ENCODE assay signal across 9 mouse cellular contexts in genomic region chr12:102949395-102950208, GRCm38 (mm10). TPM values are rescaled to one million over a fixed set of nuclear protein-coding genes. Genes with fewer than 3 reads are reported as not detected.
DNase-seq lines count a peak whose midpoint lies in the region; ATAC-seq and TF ChIP-seq lines count a peak whose summit lies in the region.
"Had no signal": no experiment of that assay in that cellular context is flagged by ENCODE, and none has a peak within 500 bp of the region (broad histone marks: within the 10 kb centered on the region; RNA-seq: fewer than 3 reads in every experiment).

No protein-coding gene starts in this region.

- no peak for TF ChIP-seq CTCF in cortical plate, adult 2 months (IDR thresholded peaks at IDR 0.05; ENCODE audit: extremely low read depth, insufficient read depth, low read length)
- TF ChIP-seq CTCF in liver, adult 2 months (IDR thresholded peaks at IDR 0.05; ENCODE audit: low read depth, low read length): no peak

- peak; percentile 58 for DNase-seq in kidney, postnatal 25 days
- no peak for DNase-seq in liver, adult 2 months (ENCODE audit: extremely low read depth, low read depth, low spot score)
- DNase-seq in urinary bladder, postnatal 4 days (ENCODE audit: low spot score in 2 of 2): peak; percentile 39 to 69

- H3K36me3 ChIP-seq in megakaryocyte, embryonic 14.5 days (replicated peaks; ENCODE audit: low read length): no peaks in the 10 kb centered on the region
- H3K36me3 ChIP-seq in heart, embryonic 13.5 days: no peaks in the 10 kb centered on the region
- H3K36me3 ChIP-seq in liver, adult 2 months (ENCODE audit: control insufficient read depth, insufficient read depth, low read length): no peaks in the 10 kb centered on the region
- H3K36me3 ChIP-seq in neural tube, embryonic 12.5 days: no peaks in the 10 kb centered on the region

- peaks cover 4% of the 10 kb centered on the region; the same call in 1 of the 2 replicates for H3K9me3 ChIP-seq in megakaryocyte, embryonic 14.5 days
- H3K9me3 ChIP-seq in heart, embryonic 13.5 days: no peaks in the 10 kb centered on the region
- no peaks in the 10 kb centered on the region for H3K9me3 ChIP-seq in neural tube, embryonic 12.5 days

- H3K27ac ChIP-seq in cortical plate, adult 2 months (ENCODE audit: insufficient read depth, low read length): no peak overlapping the region
- no peak overlapping the region for H3K27ac ChIP-seq in heart, embryonic 13.5 days (replicated peaks)
- no peak overlapping the region for H3K27ac ChIP-seq in liver, adult 2 months (replicated peaks; ENCODE audit: insufficient read depth, low read depth, low read length)
- peak overlapping the region; percentile 91 for H3K27ac ChIP-seq in neural tube, embryonic 12.5 days

- H3K4me2 ChIP-seq in heart, embryonic 13.5 days: peak overlapping the region; percentile 97
- peak overlapping the region; percentile 88 for H3K4me2 ChIP-seq in neural tube, embryonic 12.5 days (replicated peaks)

- ATAC-seq in megakaryocyte, adult 5-6 weeks (ENCODE audit: poor library complexity, severe bottlenecking): no peak
- peak; percentile 42; the same call in 1 of the 2 replicates for ATAC-seq in heart, embryonic 13.5 days (ENCODE audit: extremely low read depth, insufficient number of reproducible peaks, low FRiP score, low TSS enrichment)
- peak; percentile 90 for ATAC-seq in neural tube, embryonic 12.5 days (ENCODE audit: low FRiP score, low read depth)

- H3K9ac ChIP-seq in heart, embryonic 13.5 days: peak overlapping the region; percentile 56; the same call in 1 of the 2 replicates
- H3K9ac ChIP-seq in liver, adult 2 months (ENCODE audit: low read depth, low read length): no peak overlapping the region
- peak overlapping the region; percentile 73 for H3K9ac ChIP-seq in neural tube, embryonic 12.5 days

- H3K4me1 ChIP-seq in megakaryocyte, embryonic 14.5 days: peaks cover 13% of the 10 kb centered on the region
- H3K4me1 ChIP-seq in cortical plate, adult 2 months (ENCODE audit: control insufficient read depth, insufficient read depth, low read length): peaks cover 6% of the 10 kb centered on the region; the same call in 1 of the 2 replicates
- H3K4me1 ChIP-seq in heart, embryonic 13.5 days: peaks cover 12% of the 10 kb centered on the region
- H3K4me1 ChIP-seq in liver, adult 2 months (ENCODE audit: control insufficient read depth, insufficient read depth, low read length): peaks cover 3% of the 10 kb centered on the region; the same call in 1 of the 2 replicates
- peaks cover 5% of the 10 kb centered on the region; the same call in 1 of the 2 replicates for H3K4me1 ChIP-seq in neural tube, embryonic 12.5 days

- H3K27me3 ChIP-seq in megakaryocyte, embryonic 14.5 days (replicated peaks): peaks cover 26% of the 10 kb centered on the region
- H3K27me3 ChIP-seq in heart, embryonic 13.5 days (replicated peaks): peaks cover 26% of the 10 kb centered on the region
- peaks cover 8% of the 10 kb centered on the region for H3K27me3 ChIP-seq in liver, adult 2 months (ENCODE audit: control insufficient read depth, insufficient read depth, low read length)
- H3K27me3 ChIP-seq in neural tube, embryonic 12.5 days (replicated peaks): peaks cover 9% of the 10 kb centered on the region; the same call in 1 of the 2 replicates

- peak overlapping the region; percentile 72 for H3K4me3 ChIP-seq in megakaryocyte, embryonic 14.5 days (replicated peaks)
- H3K4me3 ChIP-seq in cortical plate, adult 2 months (ENCODE audit: insufficient read depth, low read length): peak overlapping the region; percentile 80
- peak overlapping the region; percentile 55 for H3K4me3 ChIP-seq in heart, embryonic 13.5 days
- H3K4me3 ChIP-seq in liver, adult 2 months (ENCODE audit: insufficient read depth, low read depth, low read length): peak overlapping the region; percentile 38; the same call in 1 of the 2 replicates
- H3K4me3 ChIP-seq in neural tube, embryonic 12.5 days: peak overlapping the region; percentile 59

- under 1% methylated on average over 42 of the region's 42 CpGs for WGBS in heart, embryonic 13.5 days
- 2% methylated on average over 42 of the region's 42 CpGs for WGBS in liver, adult 2 months
- WGBS in neural tube, embryonic 12.5 days: under 1% methylated on average over 42 of the region's 42 CpGs

- TF ChIP-seq POLR2A in cortical plate, adult 2 months (IDR thresholded peaks at IDR 0.05; ENCODE audit: extremely low read depth, insufficient read depth, low read length): peak; percentile 37; the same call in 1 of the 2 replicates
- TF ChIP-seq POLR2A in liver, adult 2 months (IDR thresholded peaks at IDR 0.05; ENCODE audit: extremely low read depth, insufficient read depth, low read length): no peak

- no peaks in the 10 kb centered on the region for H3K79me2 ChIP-seq in liver, adult 2 months (ENCODE audit: control insufficient read depth, insufficient read depth, low read length)

RNA-seq across cellular contexts. Expression of gene Unc79, which starts 0.9 kb away (rescaled TPM):
- 0.06 TPM in 1 of 2 replicates, not detected in the other for polyA plus RNA-seq in megakaryocyte, embryonic 14.5 days (2012; ENCODE audit: insufficient read depth, low replicate concordance)
- total RNA-seq in megakaryocyte, adult 5-6 weeks (2015): not detected in 2 replicates
- not detected in 2 replicates for total RNA-seq in megakaryocyte, adult 5-6 weeks (2017)
- 39.9 and 40.3 TPM in 2 replicates for polyA plus RNA-seq in cortical plate, adult 2 months (2012; rRNA removed)
- 0.01 and 0.08 TPM in 2 replicates for polyA plus RNA-seq in heart, embryonic 13.5 days (2015; fragmentation: Nextera tagmentation; extraction: Ambion mirVana)
- 0.20 and 0.46 TPM in 2 replicates for total RNA-seq in liver, adult 2 months (2014; rRNA removed)
- polyA plus RNA-seq in liver, adult 2 months (2012; rRNA removed): 0.07 and 0.15 TPM in 2 replicates
- 4.0 and 4.8 TPM in 2 replicates for polyA plus RNA-seq in neural tube, embryonic 12.5 days (2016; fragmentation: Nextera tagmentation; extraction: Ambion mirVana)
- total RNA-seq: MEL had no signal

RNA-seq across cellular contexts. Expression of gene Cox8c, which starts 50.5 kb away (rescaled TPM):
- not detected in 2 replicates for polyA plus RNA-seq in megakaryocyte, embryonic 14.5 days (2012; ENCODE audit: insufficient read depth, low replicate concordance)
- total RNA-seq in megakaryocyte, adult 5-6 weeks (2015): not detected in 2 replicates
- not detected in 2 replicates for total RNA-seq in megakaryocyte, adult 5-6 weeks (2017)
- not detected in 2 replicates for polyA plus RNA-seq in cortical plate, adult 2 months (2012; rRNA removed)
- not detected in 2 replicates for polyA plus RNA-seq in heart, embryonic 13.5 days (2015; fragmentation: Nextera tagmentation; extraction: Ambion mirVana)
- total RNA-seq in liver, adult 2 months (2014; rRNA removed): not detected in 2 replicates
- not detected in 2 replicates for polyA plus RNA-seq in liver, adult 2 months (2012; rRNA removed)
- not detected in 2 replicates for polyA plus RNA-seq in neural tube, embryonic 12.5 days (2016; fragmentation: Nextera tagmentation; extraction: Ambion mirVana)
- total RNA-seq: MEL had no signal
